Mouse (Mus musculus): ENCODE results near the gene Dusp23.

Dusp23 gene

DNA sequence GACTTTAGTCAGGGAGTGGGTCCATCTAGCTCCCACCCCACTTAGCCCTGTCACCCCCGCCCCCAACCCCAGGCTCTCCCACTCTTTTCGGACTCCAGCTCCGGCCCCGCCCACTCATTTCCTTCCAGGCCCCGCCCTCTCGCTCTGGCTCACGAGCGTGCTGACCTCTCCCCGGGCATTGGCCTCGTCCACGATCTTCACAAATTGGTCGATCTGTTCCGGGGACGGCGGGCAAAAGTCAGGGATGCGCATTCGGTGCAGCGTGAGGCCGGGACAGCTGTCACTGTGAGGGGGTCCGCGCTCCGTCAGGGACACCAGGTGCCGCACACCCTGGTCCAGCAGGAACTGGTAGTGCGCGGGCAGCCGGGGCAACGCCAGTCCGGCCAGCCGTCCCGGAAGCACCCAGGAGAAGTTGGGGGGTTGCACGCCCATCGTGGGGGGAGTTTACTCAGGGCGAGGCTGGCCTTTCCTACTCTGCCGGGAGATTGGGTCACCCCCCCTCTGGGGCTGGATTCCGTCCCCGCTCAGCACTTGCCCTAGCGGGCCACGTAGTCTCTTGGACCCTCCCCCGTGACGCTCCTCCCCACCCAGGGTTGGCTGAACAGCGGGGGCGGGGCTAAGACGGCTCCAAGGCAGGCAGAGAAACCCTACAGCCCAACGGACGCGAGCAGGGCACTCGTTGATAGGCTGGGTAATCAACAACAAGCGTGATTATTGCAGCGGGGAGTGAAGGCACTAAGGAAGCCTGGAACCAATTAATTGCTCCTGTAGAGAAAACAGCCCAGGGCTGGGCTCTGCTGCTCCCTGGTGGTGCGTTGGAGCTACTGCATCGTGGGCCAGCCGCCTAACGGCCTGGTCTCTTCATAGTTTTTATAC, at the start of gene Dusp23:
Dusp23 (minus strand) TSS at position 512 of the 876 bp plus-strand sequence.
- DNase-seq (ENCODE audit: low read depth, low spot score) = peak; percentile 98

DNA sequence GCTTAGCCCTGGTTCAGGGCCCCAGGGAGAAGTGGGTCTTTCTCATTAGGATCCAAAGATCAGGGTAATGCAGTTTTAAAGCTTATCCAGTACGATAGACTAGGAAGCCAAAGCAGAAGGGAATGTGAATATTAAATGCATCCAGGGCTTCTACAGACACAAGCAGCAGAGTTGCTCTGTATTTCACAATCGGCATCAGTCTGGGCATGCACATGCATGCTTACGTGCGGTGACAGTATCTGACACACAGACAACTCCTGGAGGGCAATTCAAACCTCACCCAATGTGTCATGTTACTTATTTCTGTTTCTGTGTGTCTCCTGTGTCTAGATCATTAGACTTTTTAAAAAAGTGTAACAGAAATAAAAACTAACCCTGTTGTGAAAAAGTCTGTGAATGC, 48.0 kb upstream of the Dusp23 start:
- no peak for DNase-seq (ENCODE audit: low read depth, low spot score)

DNA sequence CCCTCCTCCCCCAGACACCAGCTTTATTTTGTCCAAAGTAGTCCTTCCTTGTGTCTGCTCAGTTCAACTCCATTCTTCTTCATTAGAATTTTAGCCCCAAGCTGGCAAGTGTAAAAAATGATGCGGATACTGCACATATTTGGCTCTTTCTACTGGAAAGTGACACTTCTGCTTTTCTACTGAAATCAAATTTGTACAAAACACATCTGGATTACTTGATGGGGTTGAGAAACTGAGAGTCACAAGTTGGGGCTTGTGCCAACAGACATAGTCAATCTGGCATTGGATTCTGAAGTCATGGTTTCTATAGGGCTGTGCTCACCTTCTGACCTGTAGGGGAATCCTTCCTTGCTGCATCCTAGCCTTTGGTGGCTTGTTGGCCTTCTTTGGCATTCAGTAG, 38.0 kb upstream of the Dusp23 start:
- DNase-seq (ENCODE audit: low read depth, low spot score) = no peak

DNA sequence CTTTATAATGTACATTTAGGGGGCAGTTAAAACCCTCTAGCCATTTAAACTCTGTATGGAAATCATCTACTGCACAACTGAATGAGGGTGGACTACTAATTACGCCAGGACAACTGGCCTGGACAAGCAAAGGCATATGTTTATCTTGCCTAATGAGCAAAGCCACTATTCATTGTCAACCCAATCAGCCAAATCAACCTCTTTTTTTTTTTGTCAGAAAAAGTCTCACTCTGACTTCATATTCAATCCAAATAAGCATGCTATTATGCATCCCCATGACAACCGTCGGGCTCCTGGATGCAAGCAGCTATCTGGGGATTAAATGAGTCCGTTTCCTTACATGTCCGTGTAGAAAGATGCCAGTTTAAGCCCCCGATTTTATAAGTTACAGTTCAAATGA, 34.8 kb upstream of the Dusp23 start:
- no peak for DNase-seq (ENCODE audit: low read depth, low spot score)

DNA sequence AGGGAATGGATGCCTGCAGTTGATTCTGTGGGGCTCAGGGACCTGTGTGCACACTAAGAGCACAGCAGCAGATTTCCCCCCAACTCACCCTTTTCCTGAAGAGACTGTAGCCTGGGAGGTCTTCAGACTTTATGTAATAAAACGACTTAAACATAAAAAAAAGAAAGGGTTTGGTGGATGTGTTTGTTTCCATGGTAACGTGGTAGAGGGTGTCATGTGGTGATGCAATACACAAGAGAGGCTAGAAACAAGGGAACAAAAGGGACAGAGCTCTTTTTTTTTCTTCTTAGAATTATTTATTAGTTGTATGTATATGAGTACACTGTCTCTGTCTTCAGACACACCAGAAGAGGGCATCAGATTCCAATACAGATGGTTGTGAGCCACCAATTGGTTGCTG, 32.7 kb upstream of the Dusp23 start:
- no peak for DNase-seq (ENCODE audit: low read depth, low spot score)

DNA sequence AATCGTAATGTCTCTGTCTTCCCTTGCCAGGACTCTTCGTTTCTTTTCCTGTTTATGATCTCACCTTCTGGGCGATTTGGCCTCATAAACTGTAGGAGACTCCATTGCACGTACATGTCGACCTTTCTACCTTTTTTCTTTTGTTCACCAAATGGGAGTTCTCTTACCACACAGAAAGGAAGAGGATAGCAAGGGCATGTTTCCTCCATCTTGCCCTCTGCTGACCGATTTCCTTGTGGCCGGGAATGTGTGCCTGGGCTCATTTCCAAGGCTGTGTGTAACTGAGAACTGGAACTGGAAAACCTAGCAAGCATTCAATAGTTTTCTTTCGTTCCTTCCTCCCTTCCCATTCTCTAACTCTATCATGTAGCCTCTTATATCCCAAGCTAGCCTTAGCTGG, 26.9 kb upstream of the Dusp23 start:
- DNase-seq (ENCODE audit: low read depth, low spot score) = no peak

DNA sequence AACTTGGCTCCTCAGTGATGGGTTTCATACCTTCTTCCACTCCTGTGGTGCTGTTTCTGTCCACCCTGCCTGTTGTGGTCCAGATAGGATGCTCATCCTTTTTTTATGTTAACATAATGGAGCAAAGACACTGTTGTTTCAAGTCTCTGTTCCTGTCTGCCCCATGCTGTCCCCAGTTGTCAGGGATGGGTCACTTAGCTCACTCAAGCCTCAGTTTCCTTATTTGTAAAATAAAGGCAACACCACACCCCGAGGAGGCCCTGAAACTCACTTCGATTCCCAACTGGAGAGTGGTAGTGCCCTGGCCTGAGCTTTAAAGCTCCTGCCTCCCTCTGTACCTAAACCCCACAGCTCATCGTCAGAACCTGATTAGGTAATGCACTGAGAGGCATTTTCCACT, 24.5 kb upstream of the Dusp23 start:
- DNase-seq (ENCODE audit: low read depth, low spot score) = peak; percentile 71

DNA sequence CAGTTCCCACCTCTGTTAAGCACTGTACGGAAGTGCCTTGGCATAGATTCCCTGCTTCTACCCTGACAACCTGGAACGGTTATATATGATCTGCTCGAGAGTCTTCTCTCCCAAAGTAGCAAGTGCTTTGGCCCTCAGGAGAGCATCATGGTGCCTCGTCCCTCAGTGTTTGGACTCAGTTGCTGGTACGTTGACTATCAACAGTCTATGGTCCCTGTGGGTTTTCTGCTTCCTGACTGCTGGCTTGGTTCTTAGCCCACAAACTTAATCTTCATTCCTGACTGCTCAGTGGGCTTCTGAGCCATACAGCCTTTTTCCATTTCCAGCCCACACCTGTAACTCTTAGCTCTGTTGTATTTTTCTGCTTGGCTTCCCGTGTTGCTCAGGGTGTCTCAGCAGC, 21.1 kb upstream of the Dusp23 start:
- no peak for DNase-seq (ENCODE audit: low read depth, low spot score)

DNA sequence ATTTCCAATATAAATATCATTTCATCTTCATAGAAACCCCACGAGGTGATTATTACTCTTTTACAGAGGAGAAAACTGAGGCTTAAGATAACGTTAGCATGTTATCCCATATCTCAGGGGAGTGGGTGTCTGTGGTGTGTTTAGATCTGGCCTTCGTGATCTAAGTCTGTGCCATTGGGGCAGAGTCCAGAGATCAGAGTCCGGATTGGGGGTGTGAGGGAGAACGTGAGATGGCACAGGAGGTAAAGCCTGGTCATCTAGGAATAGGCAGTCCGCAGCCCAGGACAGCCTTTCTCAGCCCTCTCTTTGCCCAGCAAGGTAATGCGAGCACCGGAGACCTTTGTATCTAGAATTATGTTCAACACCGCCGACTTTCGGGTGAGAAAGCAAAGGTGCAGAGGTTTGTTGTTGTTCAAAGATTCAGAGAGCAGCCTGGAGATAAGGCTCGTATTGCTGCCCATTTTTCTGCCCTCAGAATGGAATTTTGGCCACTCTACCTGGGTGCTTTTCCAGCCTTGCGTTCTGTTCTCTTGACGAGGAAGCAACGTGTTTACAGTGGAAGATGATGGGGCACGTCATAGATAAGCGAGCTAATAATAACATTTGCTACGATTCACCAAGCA, 19.4 kb upstream of the Dusp23 start:
- DNase-seq (ENCODE audit: low read depth, low spot score) = no peak

DNA sequence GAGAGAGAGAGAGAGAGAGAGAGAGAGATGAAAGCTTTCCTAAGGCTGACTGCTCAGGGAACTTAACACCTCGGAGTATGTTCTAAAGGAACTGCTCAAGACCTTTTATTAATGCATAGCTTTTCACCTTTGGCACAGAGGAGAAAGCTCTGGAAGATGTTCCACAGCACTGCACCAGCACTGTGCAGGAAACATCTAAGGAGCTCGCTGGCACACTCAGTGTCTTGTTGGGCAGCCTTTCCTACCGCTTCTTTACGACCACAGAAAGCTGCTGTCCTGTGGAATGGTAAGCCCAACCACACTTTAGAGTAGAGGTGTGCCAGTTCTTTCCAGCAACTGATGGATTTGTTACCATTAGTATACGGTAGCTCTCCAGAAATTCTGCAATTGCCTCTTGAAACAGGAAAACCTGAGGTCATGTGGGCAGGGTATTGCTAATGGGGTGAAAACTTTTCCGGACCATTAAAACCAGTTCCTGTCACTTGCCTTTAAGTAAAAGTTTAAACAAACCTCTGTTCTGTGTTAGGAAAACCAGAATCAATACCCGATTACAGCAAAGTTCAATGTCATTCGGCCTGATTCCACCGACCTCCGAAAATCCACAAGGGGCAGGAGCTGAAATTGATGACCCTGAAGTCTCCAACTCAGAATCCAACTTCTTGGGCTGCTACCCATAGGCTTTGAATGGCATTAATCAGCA, 18.7 kb upstream of the Dusp23 start:
- DNase-seq (ENCODE audit: low read depth, low spot score) = no peak

DNA sequence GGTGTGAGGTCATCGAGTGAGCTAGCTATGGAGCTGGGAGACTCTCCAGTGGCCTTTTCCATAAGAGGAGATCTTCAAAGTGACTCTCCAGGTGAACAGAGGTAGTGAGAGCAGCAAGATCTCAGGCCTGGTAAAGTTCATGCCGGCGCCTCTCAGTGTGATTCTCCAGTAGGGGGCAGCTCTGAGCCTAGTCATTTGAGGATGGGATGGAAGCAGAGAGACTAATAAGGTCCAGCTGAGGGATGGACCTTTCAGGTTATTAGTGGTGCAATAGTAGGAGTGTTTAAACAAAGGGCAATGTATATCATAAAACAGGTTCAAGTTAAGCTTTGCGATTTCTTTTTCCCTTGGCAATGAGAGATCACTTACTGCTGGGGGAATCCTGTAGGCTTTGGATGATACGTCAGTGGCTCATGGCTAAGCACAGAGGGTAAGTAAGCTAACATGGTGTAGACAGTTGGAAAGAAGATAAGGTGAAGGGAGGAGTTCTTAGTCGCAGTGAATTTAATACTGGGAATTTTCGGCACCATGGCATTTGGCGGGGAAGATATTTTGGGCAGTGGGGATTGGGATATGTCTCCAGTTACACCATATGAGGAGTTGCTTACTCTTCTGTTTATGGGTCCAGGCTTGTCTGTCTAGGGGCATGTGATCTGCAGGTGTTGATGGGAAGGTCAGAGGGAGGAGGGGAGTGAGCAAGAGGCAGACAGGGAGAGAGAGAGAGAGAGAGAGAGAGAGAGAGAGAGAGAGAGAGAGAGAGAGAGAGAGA, 17.9 kb upstream of the Dusp23 start:
- DNase-seq (ENCODE audit: low read depth, low spot score) = peak; percentile 46

DNA sequence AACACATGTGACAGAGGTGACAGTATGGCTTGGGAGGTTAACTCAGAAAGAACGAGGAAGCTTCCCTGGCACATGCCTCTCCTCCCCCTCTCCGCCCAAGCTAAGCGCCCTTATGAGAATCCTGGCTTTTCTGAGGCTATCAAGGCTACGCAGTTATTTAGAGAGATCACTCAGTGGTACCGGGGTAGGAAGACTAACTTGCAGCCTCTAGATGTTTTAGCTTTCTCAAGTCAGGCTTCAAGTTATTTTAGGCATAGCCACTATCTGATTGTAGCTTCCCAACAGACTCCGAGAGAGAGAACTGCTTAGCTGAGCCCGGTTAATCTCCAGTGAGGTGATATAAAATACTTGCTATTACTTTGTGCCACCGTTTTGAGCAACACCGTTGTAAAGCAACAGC, 16.6 kb upstream of the Dusp23 start:
- no peak for DNase-seq (ENCODE audit: low read depth, low spot score)

DNA sequence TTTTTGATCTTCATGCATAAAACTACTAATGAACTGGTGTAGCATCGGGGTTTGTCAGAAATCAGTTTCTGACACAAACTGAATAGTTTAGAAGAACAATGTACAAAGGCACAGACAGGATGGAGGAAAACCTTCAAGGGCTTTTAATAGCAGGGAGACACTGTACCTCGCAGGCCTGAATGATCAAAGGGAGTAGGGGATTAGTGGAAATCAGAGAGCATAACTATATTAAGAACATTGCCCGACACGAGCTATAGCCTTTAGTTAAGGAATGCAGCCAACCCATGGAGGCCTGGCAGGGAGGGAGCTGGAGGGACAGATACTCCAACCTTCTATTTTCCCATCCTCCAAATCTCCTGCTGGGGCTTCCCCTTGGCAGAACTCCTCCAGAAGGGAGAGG, 14.5 kb upstream of the Dusp23 start:
- no peak for DNase-seq (ENCODE audit: low read depth, low spot score)

DNA sequence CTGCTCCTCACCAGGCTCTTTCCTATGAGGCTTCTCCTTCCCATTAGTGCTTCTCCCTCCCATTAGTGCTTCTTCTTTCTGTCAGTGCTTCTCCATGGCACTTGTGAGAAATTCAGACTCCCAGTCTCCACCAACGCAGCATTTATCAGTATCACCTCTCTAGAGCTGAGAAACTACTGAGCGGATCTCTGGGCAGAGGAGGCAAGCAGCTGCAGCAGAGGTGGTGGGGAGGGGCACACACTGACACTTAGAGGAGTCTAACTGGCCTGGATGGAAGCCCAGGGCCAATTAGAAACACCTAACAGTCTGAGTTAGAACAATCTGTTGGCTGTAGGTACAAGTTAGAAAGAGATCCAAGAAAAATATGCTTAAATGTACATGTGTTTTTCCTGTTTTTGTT, 6.0 kb upstream of the Dusp23 start:
- no peak for DNase-seq (ENCODE audit: low read depth, low spot score)

DNA sequence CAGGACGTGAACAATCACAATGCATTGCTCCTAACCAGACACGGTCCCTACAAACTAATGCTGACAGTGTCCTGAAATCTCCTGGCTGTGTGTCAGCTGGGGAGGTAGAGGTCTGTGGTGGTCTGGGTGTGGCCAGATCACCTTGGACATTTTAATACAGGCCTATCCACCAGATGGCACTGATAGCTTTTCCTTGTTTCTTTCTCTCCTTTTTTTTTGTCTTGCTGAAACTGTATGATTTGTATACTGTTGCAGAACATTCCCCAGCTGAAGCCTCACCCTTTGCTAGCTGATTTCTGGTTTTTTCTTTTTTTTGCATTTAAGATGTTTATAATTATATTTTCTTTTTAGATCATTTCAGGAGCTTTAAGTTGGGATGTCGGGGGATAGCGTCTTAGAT, 5.0 kb upstream of the Dusp23 start:
- DNase-seq (ENCODE audit: low read depth, low spot score) = no peak

DNA sequence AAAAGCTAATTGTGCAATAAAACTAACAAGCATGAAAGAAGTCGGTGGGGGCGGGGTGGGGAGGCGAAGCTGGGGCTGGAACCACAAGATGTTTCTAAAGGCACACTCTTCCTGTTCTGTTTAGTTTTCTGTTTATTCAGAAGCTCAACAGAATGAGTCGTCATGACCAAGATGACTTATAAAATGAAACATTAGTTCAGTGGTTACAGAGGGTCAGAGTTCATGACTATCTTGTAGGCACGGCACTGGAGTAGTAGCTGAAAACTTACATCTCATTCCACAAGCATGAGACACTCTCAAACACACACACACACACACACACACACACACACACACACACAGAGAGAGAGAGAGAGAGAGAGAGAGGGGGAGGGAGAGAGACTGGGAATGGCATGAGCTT, 3.5 kb upstream of the Dusp23 start:
- no peak for DNase-seq (ENCODE audit: low read depth, low spot score)

DNA sequence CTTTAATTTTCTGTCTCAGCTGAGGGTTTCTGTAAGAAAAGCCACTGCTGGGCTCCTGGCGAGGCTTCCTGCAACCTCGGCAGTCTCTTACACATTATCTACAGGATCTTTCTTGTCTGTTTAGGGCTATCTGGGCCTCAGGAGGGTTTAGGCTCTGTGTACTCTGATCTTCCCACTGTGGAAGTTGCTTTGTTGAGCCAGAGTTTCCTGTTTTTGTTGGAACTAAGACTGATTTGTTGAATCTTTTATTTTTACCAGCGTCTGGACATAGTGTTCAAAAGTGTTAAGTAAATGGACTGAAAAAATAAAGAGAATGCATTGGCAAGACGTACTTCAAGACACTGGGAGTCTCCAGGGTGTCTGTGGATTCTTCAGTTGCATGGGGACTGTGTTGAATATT, 2.5 kb upstream of the Dusp23 start:
- no peak for DNase-seq (ENCODE audit: low read depth, low spot score)

DNA sequence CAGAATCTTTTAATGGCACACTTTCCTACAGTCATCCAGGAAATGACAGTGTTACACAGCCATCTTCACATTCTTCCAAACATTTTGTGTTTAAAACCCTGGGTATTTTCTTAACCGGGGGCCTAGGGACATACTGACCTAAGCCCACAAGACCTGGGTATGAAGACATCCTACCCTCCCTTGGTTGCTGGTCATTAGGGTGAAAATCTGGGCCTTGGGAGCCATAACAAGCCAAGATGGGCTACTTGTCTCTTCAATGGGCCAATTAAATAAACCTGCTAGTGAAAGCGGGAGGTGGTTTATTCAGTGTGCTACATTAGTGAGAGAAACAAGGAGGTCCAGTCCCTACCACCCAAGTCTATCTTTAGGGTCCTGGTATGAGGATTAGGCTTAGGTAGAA, 1.4 kb upstream of the Dusp23 start:
- no peak for DNase-seq (ENCODE audit: low read depth, low spot score)

DNA sequence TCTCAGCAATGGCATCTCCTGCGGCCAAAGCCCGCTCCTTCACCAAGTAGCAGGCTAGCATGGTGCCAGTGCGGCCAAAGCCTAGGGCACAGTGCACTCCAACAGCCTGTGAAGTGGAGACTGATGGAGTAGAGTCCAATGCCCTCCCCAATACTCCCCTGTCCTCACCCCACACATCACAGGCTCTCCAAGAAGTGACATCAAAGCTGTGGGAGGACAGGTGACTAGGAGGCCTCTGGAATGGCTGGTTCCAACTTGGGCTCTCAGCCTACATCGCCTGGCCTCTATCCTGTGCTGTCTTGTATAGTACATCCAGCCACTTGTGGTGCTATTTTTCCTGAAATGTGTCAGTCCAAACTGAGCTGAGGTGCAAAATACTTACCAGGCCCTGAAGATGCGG, 1.0 kb downstream of the Dusp23 start:
- no peak for DNase-seq (ENCODE audit: low read depth, low spot score)

DNA sequence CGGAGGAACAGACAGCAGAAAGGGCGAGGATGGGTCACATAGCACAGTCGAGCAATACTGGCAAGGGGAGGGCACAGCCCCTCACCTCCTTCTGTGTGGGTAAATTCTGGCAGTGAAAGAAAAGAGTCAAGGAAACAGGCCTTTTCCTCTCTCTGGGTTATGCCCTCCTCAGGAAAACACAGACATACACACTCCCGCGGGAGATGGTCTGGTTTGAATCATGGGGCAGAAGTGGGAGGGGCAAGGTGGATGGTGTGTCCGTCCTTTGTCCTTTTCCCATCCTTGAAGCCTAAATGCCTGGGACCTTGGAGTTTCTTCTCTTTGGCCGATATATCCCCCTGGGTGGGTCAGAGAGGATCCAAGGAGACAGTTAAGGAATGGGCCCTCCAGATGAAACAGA, 2.9 kb downstream of the Dusp23 start:
- DNase-seq (ENCODE audit: low read depth, low spot score) = no peak

DNA sequence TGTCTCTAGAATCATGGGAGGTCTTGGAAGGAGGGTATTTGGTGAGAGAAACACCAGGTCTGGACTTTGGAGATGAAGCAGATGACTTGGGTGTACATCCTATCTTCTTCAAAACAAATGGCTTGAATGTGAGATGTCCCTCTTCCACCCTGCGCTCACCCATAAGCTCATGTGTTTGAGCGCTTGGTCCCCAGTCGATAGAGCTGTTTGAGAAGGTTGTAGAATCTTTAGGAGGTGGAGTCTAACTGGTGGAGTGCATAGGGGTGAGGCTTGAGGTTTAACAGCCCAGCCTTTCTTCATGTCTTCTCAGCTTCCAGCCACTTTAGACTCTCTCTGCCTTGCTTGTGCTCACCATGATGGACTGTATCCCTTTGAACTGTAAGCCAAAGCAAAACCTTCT, 6.5 kb downstream of the Dusp23 start:
- DNase-seq (ENCODE audit: low read depth, low spot score) = no peak

DNA sequence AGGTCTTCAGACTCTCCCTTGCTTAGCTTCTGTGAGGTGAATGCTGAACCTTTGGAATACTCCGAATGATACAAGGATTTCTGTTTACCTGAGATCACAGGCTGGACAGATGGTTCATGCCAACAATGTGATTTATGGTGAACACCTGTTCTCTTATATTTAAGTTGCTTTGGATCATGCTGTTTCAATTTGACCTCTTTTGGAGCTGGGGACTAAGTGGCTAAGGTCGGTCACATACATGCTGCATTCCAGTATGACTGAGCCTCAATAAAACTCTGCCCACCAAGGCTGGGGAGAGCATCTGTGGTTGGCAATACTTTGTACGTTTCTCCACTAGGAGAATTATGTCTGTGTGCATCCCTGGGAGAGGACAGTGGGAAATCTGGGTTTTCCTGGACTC, 8.7 kb downstream of the Dusp23 start:
- no peak for DNase-seq (ENCODE audit: low read depth, low spot score)

All from ES-CJ7 (cell line).